ENCODE assay signal across 31 mouse cellular contexts in genomic region chr6:68252730-68253129, GRCm38 (mm10).
"Had no signal": no experiment of that assay in that cellular context is flagged by ENCODE, and none has a peak within 500 bp of the region (broad histone marks: within the 10 kb centered on the region; RNA-seq: fewer than 3 reads in every experiment).

No protein-coding gene starts in this region.

- H3K9me3 ChIP-seq: limb, embryonic 10.5 days; limb, embryonic 13.5 days; limb, embryonic 15.5 days; liver, embryonic 13.5 days; liver, embryonic 15.5 days; megakaryocyte, embryonic 14.5 days; midbrain, embryonic 13.5 days; midbrain, embryonic 15.5 days had no signal

- H3K4me1 ChIP-seq: limb, embryonic 10.5 days; limb, embryonic 12.5 days; limb, embryonic 13.5 days; limb, embryonic 15.5 days; liver, embryonic 12.5 days; liver, embryonic 13.5 days; liver, embryonic 15.5 days; lung, embryonic 15.5 days; megakaryocyte, embryonic 14.5 days; midbrain, embryonic 10.5 days; midbrain, embryonic 12.5 days; midbrain, embryonic 13.5 days; midbrain, embryonic 15.5 days had no signal

- H3K4me2 ChIP-seq: limb, embryonic 12.5 days; limb, embryonic 13.5 days; limb, embryonic 15.5 days; liver, embryonic 11.5 days; liver, embryonic 12.5 days; liver, embryonic 13.5 days; liver, embryonic 15.5 days; lung, embryonic 14.5 days; lung, embryonic 15.5 days; midbrain, embryonic 11.5 days; midbrain, embryonic 12.5 days; midbrain, embryonic 13.5 days; midbrain, embryonic 15.5 days had no signal

- H3K9ac ChIP-seq: limb, embryonic 12.5 days; limb, embryonic 13.5 days; limb, embryonic 15.5 days; liver, embryonic 12.5 days; liver, embryonic 13.5 days; liver, embryonic 14.5 days; liver, embryonic 15.5 days; liver, postnatal 0 days; lung, embryonic 14.5 days; lung, embryonic 15.5 days; midbrain, embryonic 12.5 days; midbrain, embryonic 13.5 days; midbrain, embryonic 15.5 days had no signal

- H3K27ac ChIP-seq: limb, embryonic 10.5 days; limb, embryonic 12.5 days; limb, embryonic 13.5 days; limb, embryonic 15.5 days; liver, embryonic 12.5 days; liver, embryonic 13.5 days; liver, embryonic 14.5 days; liver, embryonic 15.5 days; lung, embryonic 15.5 days; macrophage; midbrain, embryonic 10.5 days; midbrain, embryonic 12.5 days; midbrain, embryonic 13.5 days; midbrain, embryonic 15.5 days had no signal

- H3K4me3 ChIP-seq: limb, embryonic 10.5 days; limb, embryonic 12.5 days; limb, embryonic 13.5 days; limb, embryonic 15.5 days; liver, embryonic 12.5 days; liver, embryonic 13.5 days; liver, embryonic 15.5 days; lung, embryonic 15.5 days; megakaryocyte, embryonic 14.5 days; midbrain, embryonic 10.5 days; midbrain, embryonic 12.5 days; midbrain, embryonic 13.5 days; midbrain, embryonic 15.5 days; myocyte had no signal

- H3K36me3 ChIP-seq: limb, embryonic 10.5 days; limb, embryonic 12.5 days; limb, embryonic 13.5 days; limb, embryonic 15.5 days; liver, embryonic 12.5 days; liver, embryonic 13.5 days; liver, embryonic 15.5 days; lung, embryonic 15.5 days; midbrain, embryonic 10.5 days; midbrain, embryonic 12.5 days; midbrain, embryonic 13.5 days; midbrain, embryonic 15.5 days had no signal

- H3K27me3 ChIP-seq: limb, embryonic 12.5 days; limb, embryonic 13.5 days; limb, embryonic 15.5 days; liver, embryonic 12.5 days; liver, embryonic 13.5 days; liver, embryonic 15.5 days; lung, embryonic 15.5 days; megakaryocyte, embryonic 14.5 days; midbrain, embryonic 12.5 days; midbrain, embryonic 13.5 days; midbrain, embryonic 15.5 days had no signal

- ATAC-seq: liver, embryonic 12.5 days; liver, postnatal 0 days; lung, postnatal 0 days; midbrain, embryonic 13.5 days; midbrain, embryonic 15.5 days; midbrain, embryonic 16.5 days had no signal

- DNase-seq: left cerebral cortex, postnatal 4 days; liver; liver, embryonic 13.5 days; liver, postnatal 0 days; lung, adult 18-20 months; lung, adult 2 months; lung, embryonic 14.5 days; lung, postnatal 10 days; lung, postnatal 14 days; lung, postnatal 36 days; lung, postnatal 4 days; midbrain, embryonic 14.5 days had no signal
